Mouse (Mus musculus) mouse trophoblast stem cell (cell line): Measurements from ENCODE around the gene Tmprss3.

Source experiments
- in situ Hi-C, 2 experiments: fragments of 300-500 bp; cut with MseI, MboI; formaldehyde crosslinking; loops; 2 replicates in 1 of 2; 3 replicates in 1 of 2; pipeline ENCODE4 v1.15.1; 2025

Tmprss3 gene

GRCm38 (mm10) chr17:31142116-31142515 lies 56.7 kb downstream of the Tmprss3 start:
- in situ Hi-C loops: loop anchor here in 1 of 2 experiments (25.0 kb wide), 1 partner anchor 95 kb away; no protein-coding TSS in a partner anchor

GRCm38 (mm10) chr17:31138398-31138797 lies 60.4 kb downstream of the Tmprss3 start:
- in situ Hi-C loops: loop anchor here (10.0 to 25.0 kb wide), 2 partner anchors 46 to 99 kb away; no protein-coding TSS in a partner anchor

- in situ Hi-C loops: loop anchor here (10.0 to 25.0 kb wide), 2 partner anchors 48 to 100 kb away; no protein-coding TSS in a partner anchor
Observed at GRCm38 (mm10) chr17:31136821-31137220, 62.0 kb downstream of the Tmprss3 start.

- in situ Hi-C loops: loop anchor here (10.0 to 25.0 kb wide), 2 partner anchors 49 to 101 kb away; no protein-coding TSS in a partner anchor
Observed at GRCm38 (mm10) chr17:31136291-31136690, 62.5 kb downstream of the Tmprss3 start.

GRCm38 (mm10) chr17:31134913-31135312 lies 63.9 kb downstream of the Tmprss3 start:
- in situ Hi-C loops: loop anchor here (10.0 to 25.0 kb wide), 2 partner anchors 50 to 102 kb away; no protein-coding TSS in a partner anchor

GRCm38 (mm10) chr17:31133776-31134175 lies 65.0 kb downstream of the Tmprss3 start:
- in situ Hi-C loops: loop anchor here (10.0 to 25.0 kb wide), 2 partner anchors 51 to 104 kb away; no protein-coding TSS in a partner anchor

- in situ Hi-C loops: loop anchor here (10.0 to 25.0 kb wide), 2 partner anchors 53 to 106 kb away; no protein-coding TSS in a partner anchor
Observed at GRCm38 (mm10) chr17:31131269-31131821, 67.4 kb downstream of the Tmprss3 start.

GRCm38 (mm10) chr17:31129452-31129851 lies 69.3 kb downstream of the Tmprss3 start, which contains the start of gene Tff3:
Tff3 (minus strand) TSS chr17:31129646.
- in situ Hi-C loops: loop anchor here in 1 of 2 experiments (25.0 kb wide), 1 partner anchor 108 kb away; no protein-coding TSS in a partner anchor
